8 mouse cellular contexts compared by ENCODE assay signal in the genomic region with DNA sequence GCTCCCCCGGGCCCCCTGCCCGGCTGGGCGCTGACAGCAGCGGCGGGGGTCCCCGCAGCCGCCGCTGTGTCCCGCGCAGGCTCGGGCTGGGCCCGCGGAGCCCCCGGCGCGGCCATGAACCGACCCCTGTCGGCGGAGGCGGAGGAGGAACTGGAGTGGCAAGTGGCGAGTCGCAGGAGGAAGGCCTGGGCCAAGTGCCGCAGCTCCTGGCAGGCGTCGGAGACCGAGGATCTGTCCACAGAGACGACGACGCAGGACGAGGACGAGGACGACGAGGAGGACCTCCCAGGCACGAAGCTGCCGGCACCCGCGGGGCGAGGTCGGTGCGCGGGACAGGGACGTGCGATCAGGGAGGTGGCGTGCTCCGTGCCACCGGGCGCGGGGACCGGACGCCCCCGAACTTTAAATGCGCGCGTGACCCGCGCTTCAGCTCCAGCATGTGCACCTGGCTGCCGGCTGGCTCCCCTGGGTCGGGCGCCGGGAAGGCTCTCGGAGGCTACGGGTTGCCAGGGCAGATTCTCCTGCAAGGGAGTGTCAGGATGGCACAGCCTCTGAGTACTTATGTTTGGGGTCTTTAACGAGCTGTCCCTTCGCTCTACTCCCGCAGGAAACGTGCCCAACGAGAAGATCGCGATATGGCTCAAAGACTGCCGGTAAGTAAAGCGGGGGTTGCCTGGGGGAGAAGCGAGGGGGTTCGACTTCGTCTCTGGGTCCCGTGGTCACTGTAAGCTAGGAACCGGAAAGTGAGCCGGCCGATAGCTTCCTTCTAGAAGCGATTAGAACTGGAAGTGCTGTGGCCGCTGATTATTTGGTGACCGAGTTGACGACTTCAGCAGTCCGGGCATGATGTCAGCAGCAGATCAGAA. TPM values are rescaled to one million over a fixed set of nuclear protein-coding genes. Genes with fewer than 3 reads are reported as not detected.
DNase-seq lines count a peak whose midpoint lies in the region; ATAC-seq and TF ChIP-seq lines count a peak whose summit lies in the region.

No protein-coding gene starts in this region.

- peak; percentile 71 for ATAC-seq in cerebellum, adult (ENCODE audit: insufficient number of reproducible peaks, low FRiP score, low TSS enrichment)
- ATAC-seq in forebrain, embryonic 14.5 days, result peak; percentile 84; the same call in 1 of the 2 replicates
- ATAC-seq in lung, embryonic 14.5 days (ENCODE audit: insufficient read depth), result peak; percentile 87
- peak; percentile 52 for ATAC-seq in neutrophil, adult 5-6 weeks (ENCODE audit: extremely low read depth, insufficient number of reproducible peaks, low FRiP score, poor library complexity, severe bottlenecking)

- H3K79me2 ChIP-seq in MEL (ENCODE audit: control insufficient read depth, insufficient read depth, low read length, poor library complexity), result peaks cover 9% of the 10 kb centered on the region

- H3K4me1 ChIP-seq in MEL (ENCODE audit: control insufficient read depth in 1 of 2, insufficient read depth in 2 of 2, low read length in 2 of 2), result peaks cover 0 to 2% of the 10 kb centered on the region in 2 experiments; a peak in 2 of 4 replicates
- no peaks in the 10 kb centered on the region; the same call in 1 of the 2 replicates for H3K4me1 ChIP-seq in forebrain, embryonic 14.5 days (ENCODE audit: control insufficient read depth, insufficient read depth, low read length)
- peaks cover 4% of the 10 kb centered on the region; the same call in 1 of the 2 replicates for H3K4me1 ChIP-seq in lung, embryonic 14.5 days (ENCODE audit: insufficient read depth)

- H3K27ac ChIP-seq in MEL (ENCODE audit: control insufficient read depth, low read depth, low read length), result peak overlapping the region; percentile 67
- peak overlapping the region; percentile 16; the same call in 1 of the 2 replicates for H3K27ac ChIP-seq in forebrain, embryonic 14.5 days (ENCODE audit: low read depth, low read length)
- peak overlapping the region; percentile 97 for H3K27ac ChIP-seq in layer of hippocampus, adult 2 months
- H3K27ac ChIP-seq in lung, embryonic 14.5 days (ENCODE audit: low read depth), result peak overlapping the region; percentile 83

- H3K4me3 ChIP-seq in MEL (ENCODE audit: control insufficient read depth in 1 of 2, insufficient read depth in 1 of 2, low read depth in 2 of 2, low read length in 2 of 2), result peak overlapping the region; percentile 73 to 81
- peak overlapping the region; percentile 73 for H3K4me3 ChIP-seq in forebrain, embryonic 14.5 days (ENCODE audit: low read depth, low read length)
- peak overlapping the region; percentile 94 for H3K4me3 ChIP-seq in layer of hippocampus, adult 2 months
- peak overlapping the region; percentile 82 for H3K4me3 ChIP-seq in lung, embryonic 14.5 days (ENCODE audit: low read depth, low read length)

- peak overlapping the region; percentile 96 for H3K4me2 ChIP-seq in forebrain, embryonic 14.5 days (ENCODE audit: low read length)
- H3K4me2 ChIP-seq in lung, embryonic 14.5 days, result peak overlapping the region; percentile 80

- peak; percentile 48 to 60; a peak in 3 of 4 replicates for TF ChIP-seq POLR2A in MEL (IDR thresholded peaks at IDR 0.05; ENCODE audit: control insufficient read depth in 1 of 2, insufficient read depth in 1 of 2, low read depth in 1 of 2, low read length in 2 of 2, poor library complexity in 1 of 2)

- H3K27me3 ChIP-seq in MEL (ENCODE audit: control insufficient read depth in 1 of 2, insufficient read depth in 2 of 2, low read length in 2 of 2), result no peaks in the 10 kb centered on the region; a peak in 2 of 4 replicates
- H3K27me3 ChIP-seq in forebrain, embryonic 14.5 days (replicated peaks; ENCODE audit: control insufficient read depth, insufficient read depth, low read length), result no peaks in the 10 kb centered on the region
- H3K27me3 ChIP-seq in lung, embryonic 14.5 days (ENCODE audit: insufficient read depth, low read length), result no peaks in the 10 kb centered on the region

- peak; percentile 85 for DNase-seq in MEL (ENCODE audit: low read depth, low spot score)
- peak; percentile 61 for DNase-seq in forebrain, embryonic 14.5 days (ENCODE audit: low spot score)
- peak; percentile 68 for DNase-seq in heart, postnatal 25 days (ENCODE audit: low spot score)
- peak; percentile 44 to 49 for DNase-seq in layer of hippocampus, adult 2 months (ENCODE audit: low spot score in 2 of 2)
- DNase-seq in lung, embryonic 14.5 days, result peak; percentile 72
- DNase-seq in thymus, postnatal 14 days, result peak; percentile 72

- WGBS in forebrain, embryonic 14.5 days, result under 1% methylated on average over 75 of the region's 83 CpGs
- under 1% methylated on average over 82 of the region's 83 CpGs for WGBS in lung, embryonic 14.5 days

- H3K36me3 ChIP-seq in MEL (ENCODE audit: control insufficient read depth in 1 of 2, insufficient read depth in 2 of 2, low read length in 2 of 2), result peaks cover 2 to 6% of the 10 kb centered on the region in 2 experiments; a peak in 3 of 4 replicates
- no peaks in the 10 kb centered on the region for H3K36me3 ChIP-seq in forebrain, embryonic 14.5 days (ENCODE audit: control insufficient read depth, insufficient read depth, low read length)
- H3K36me3 ChIP-seq in lung, embryonic 14.5 days (ENCODE audit: insufficient read depth), result peaks cover 7% of the 10 kb centered on the region; the same call in 1 of the 2 replicates

- TF ChIP-seq RAD21 in MEL (IDR thresholded peaks at IDR 0.05; ENCODE audit: low read depth, low read length), result no peak

- intact Hi-C loops in heart, postnatal 25 days (cut with DNase I), result loop anchor here (2.0 kb wide), 1 partner anchor 65 kb away; no protein-coding TSS in a partner anchor

- H3K9me3 ChIP-seq in MEL (replicated peaks; ENCODE audit: insufficient read depth, low read length), result no peaks in the 10 kb centered on the region
- H3K9me3 ChIP-seq in forebrain, embryonic 14.5 days (replicated peaks; ENCODE audit: control insufficient read depth, low read length), result no peaks in the 10 kb centered on the region
- no peaks in the 10 kb centered on the region for H3K9me3 ChIP-seq in lung, embryonic 14.5 days (ENCODE audit: low read depth, low read length)

- no peak for TF ChIP-seq CTCF in MEL (IDR thresholded peaks at IDR 0.05 in 2 of 3, conservative IDR thresholded peaks at IDR 0.05 in 1 of 3; ENCODE audit: control insufficient read depth in 1 of 3, insufficient read depth in 1 of 3, low read depth in 2 of 3, low read length in 3 of 3, poor library complexity in 1 of 3, severe bottlenecking in 1 of 3)
- no peak for TF ChIP-seq CTCF in layer of hippocampus, adult 2 months (conservative IDR thresholded peaks at IDR 0.05)
- peak; percentile 38; the same call in 1 of the 2 replicates for TF ChIP-seq CTCF in lung, embryonic 14.5 days (IDR thresholded peaks at IDR 0.05; ENCODE audit: low read depth)

- TF ChIP-seq EP300 in MEL (IDR thresholded peaks at IDR 0.05; ENCODE audit: low read depth in 1 of 2, low read length in 2 of 2), result no peak; a peak in 2 of 4 replicates

- H3K9ac ChIP-seq in MEL (ENCODE audit: control insufficient read depth, low read depth, low read length, poor library complexity, severe bottlenecking), result peak overlapping the region; percentile 88
- peak overlapping the region; percentile 79 for H3K9ac ChIP-seq in forebrain, embryonic 14.5 days (ENCODE audit: low read length)
- peak overlapping the region; percentile 85 for H3K9ac ChIP-seq in lung, embryonic 14.5 days

TF ChIP-seq in MEL, 35 proteins besides CTCF, POLR2A, EP300 and RAD21:
- TF ChIP-seq HCFC1 (IDR thresholded peaks at IDR 0.05; ENCODE audit: low read depth, low read length) (peak; percentile 56; the same call in 1 of the 2 replicates), ETS1 (IDR thresholded peaks at IDR 0.05; ENCODE audit: low read depth, low read length) (peak; percentile 37; the same call in 1 of the 2 replicates), TCF12 (IDR thresholded peaks at IDR 0.05; ENCODE audit: low read depth, low read length) (no peak), RCOR1 (IDR thresholded peaks at IDR 0.05; ENCODE audit: low read depth, low read length) (no peak), ZC3H11A (IDR thresholded peaks at IDR 0.05; ENCODE audit: low read depth, low read length) (no peak), MAFK (IDR thresholded peaks at IDR 0.05; ENCODE audit: borderline replicate concordance, low read depth, low read length) (no peak), MEF2A (IDR thresholded peaks at IDR 0.05; ENCODE audit: extremely low read depth, insufficient replicate concordance, low read depth, low read length, poor library complexity, severe bottlenecking) (no peak), SIN3A (IDR thresholded peaks at IDR 0.05; ENCODE audit: low read length) (peak; percentile 71), CHD2 (IDR thresholded peaks at IDR 0.05; ENCODE audit: low read length) (peak; percentile 80), KAT2A (conservative IDR thresholded peaks at IDR 0.05; ENCODE audit: low read depth, low read length) (no peak), BHLHE40 (IDR thresholded peaks at IDR 0.05; ENCODE audit: borderline replicate concordance, low read depth, low read length) (peak; percentile 55; the same call in 1 of the 2 replicates), TBP (IDR thresholded peaks at IDR 0.05; ENCODE audit: low read depth, low read length) (peak; percentile 61; the same call in 1 of the 2 replicates), MYC (IDR thresholded peaks at IDR 0.05; ENCODE audit: low read depth, low read length) (0 out of 2 replicates have a peak, but pooled peaks have one; percentile 17), GATA1 (IDR thresholded peaks at IDR 0.05; ENCODE audit: low read depth, low read length) (peak; percentile 33; the same call in 1 of the 2 replicates), NELFE (IDR thresholded peaks at IDR 0.05; ENCODE audit: low read depth, low read length) (peak; percentile 51; the same call in 1 of the 2 replicates), POLR2AphosphoS2 (IDR thresholded peaks at IDR 0.05; ENCODE audit: low read length) (no peak)

RNA-seq across cellular contexts. Expression of a gene that starts 0.5 kb away (rescaled TPM):
- 9.0 and 10.1 TPM in 2 replicates for total RNA-seq in MEL (2012; rRNA removed)
- polyA plus RNA-seq in MEL (2012; ENCODE audit: insufficient read depth in 1 of 2, insufficient read length in 2 of 2, low read depth in 1 of 2, low replicate concordance in 2 of 2, missing spikeins in 1 of 2), result 10 to 100 TPM in 1 of 2 experiments, not detected in 1; 21.5 TPM
- 6.0 TPM in 2 replicates for polyA plus RNA-seq in forebrain, embryonic 14.5 days (2014; fragmentation: Nextera tagmentation; extraction: Ambion mirVana)
- total RNA-seq in heart, postnatal 25 days (2021), result 10 to 100 TPM; 20.9 to 25.4 TPM
- total RNA-seq in layer of hippocampus, adult 2 months (2021), result 10 to 100 TPM; 41.4 to 44.0 TPM
- polyA plus RNA-seq in lung, embryonic 14.5 days (2014; fragmentation: Nextera tagmentation; extraction: Ambion mirVana), result 14.1 and 14.8 TPM in 2 replicates
- 35.9 and 36.2 TPM in 2 replicates for total RNA-seq in neutrophil, adult 5-6 weeks (2017)

Comparison
In these comparisons a context has a peak if more than half of its experiments do, and no peak if none do; other contexts are left out.
1. Peak in every context shown above with its lines: DNase-seq, ATAC-seq, H3K4me3 ChIP-seq and H3K27ac ChIP-seq.
2. H3K27ac ChIP-seq: peak in every context shown above with its lines; median percentile 97 in layer of hippocampus, adult 2 months; 83 in lung, embryonic 14.5 days; 67 in MEL; 16 in forebrain, embryonic 14.5 days.